Mouse (Mus musculus) R1 (cell line): ENCODE results near the gene Edrf1.
"Not testable (repeated sequence)": the region's sequence is repeated elsewhere in the genome, so short reads cannot be mapped to it uniquely, and the experiment has no call there.

Experiments
- DNase-seq: peaks from one replicate; pipeline ENCODE4 v3.0.0-alpha.2; 2018; ENCODE audit warnings: low read depth, low spot score

Edrf1 gene

DNA sequence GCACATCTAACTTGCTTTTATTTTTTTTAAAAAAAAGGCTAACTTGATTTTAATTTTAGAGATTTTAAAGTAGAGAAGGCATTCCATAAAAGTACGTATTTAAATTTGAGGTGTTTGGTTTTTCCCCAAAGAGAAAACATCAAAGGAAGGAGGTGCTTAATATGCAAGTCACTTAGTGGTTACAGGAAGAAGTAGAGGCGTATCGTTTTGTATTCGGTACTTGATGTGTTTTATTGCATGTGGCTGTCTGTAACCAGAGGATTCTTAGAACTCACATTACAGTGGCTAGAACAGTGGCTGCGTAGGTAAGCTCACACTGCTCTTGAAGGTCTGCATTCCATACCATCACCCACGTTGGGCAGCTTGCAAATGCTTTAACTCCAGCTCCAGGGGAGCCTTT, 8.4 kb downstream of the Edrf1 start:
- no peak for DNase-seq

DNA sequence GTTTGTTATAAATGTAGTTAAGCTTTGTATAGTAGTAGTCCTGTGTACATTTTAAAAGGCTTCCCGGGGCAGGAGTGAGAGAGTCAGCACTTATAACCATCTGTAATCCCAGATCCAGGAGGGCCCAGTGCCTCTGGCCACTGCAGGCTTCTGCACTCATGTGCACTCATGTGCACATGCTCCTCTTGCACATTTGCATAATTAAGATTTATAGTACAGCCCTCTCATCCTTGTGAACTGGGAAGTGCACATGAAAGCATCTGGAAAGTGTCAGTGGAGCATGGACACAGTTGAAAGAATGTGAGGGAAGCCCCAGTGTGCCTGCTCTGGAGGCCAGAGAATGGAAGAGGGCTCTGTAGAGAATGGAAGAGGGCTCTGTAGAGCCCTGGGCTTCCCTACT, 25.1 kb downstream of the Edrf1 start:
- no peak for DNase-seq

DNA sequence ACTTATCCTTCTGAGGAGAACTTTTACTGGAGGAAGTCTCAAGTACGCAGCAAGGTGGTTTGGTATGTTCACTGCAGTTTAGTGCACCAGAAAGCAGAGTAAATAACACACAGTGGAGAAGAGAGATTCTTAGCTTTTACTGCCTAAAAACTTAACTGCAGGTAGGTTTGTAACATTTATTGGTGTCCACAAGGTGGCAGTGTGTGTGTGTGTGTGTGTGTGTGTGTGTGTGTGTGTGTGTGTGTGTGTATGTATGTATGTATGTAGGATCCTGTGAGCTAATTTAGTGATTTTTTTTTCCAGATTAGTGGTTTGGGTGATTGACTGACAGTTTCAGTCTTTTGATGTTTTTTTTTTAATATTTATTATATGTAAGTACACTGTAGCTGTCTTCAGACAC, 31.7 kb downstream of the Edrf1 start:
- DNase-seq: peak; percentile 27

DNA sequence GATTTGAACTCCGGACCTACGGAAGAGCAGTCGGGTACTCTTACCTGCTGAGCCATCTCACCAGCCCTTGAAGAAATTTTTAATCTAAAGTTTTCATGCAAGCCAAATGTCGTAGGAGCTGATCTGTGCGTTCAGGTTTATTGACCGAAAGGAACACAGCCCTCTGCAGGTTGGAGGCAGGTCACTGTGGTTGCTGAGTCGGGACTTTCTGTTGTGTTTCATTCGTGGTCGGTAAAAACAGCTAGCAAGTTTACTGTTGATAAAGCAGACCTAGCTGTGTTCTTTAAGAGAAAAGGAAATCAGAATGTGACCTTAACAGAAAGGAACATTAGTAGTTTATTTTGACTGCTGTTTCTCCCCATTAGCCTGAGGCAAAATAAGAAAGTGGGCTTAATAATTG, 32.6 kb downstream of the Edrf1 start:
- DNase-seq: no peak

DNA sequence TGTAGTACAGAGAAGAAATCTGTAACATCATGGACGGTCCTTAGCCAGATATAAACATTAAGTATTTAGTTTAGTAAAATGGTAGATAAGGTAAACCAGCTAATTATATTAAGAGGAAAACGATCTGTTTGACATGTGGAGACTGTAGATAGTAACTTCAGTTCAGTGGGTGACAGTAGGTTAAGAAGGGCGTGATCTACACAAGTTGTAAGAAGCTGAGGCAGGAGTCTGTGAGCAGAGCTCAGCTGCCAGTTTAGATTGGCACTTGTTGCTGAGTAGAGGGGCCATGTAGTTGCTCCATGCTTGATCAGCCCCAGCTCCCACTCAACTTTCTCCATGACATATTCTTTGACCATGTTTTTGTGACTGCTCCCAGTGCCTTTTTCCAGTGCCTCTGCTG, 33.5 kb downstream of the Edrf1 start:
- no peak for DNase-seq

DNA sequence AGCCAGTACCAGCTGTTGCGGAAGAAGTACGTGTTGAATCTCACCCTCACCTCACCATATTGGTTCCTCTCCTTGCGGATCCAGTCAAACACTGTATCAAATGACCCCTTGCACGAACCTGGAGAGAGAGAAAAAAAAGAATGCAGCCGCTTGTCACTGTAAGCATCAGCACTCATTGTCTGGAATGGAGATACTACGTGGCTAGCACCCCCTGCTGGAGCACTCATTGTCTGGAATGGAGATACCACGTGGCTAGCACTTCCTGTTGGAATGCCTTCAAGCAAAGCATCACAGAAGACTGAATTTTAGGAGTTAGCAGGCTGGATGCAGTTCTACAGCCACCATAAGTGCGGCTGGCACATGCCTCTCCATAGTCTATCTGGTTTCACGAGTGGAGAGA, 38.7 kb downstream of the Edrf1 start:
- DNase-seq: peak; percentile 94

DNA sequence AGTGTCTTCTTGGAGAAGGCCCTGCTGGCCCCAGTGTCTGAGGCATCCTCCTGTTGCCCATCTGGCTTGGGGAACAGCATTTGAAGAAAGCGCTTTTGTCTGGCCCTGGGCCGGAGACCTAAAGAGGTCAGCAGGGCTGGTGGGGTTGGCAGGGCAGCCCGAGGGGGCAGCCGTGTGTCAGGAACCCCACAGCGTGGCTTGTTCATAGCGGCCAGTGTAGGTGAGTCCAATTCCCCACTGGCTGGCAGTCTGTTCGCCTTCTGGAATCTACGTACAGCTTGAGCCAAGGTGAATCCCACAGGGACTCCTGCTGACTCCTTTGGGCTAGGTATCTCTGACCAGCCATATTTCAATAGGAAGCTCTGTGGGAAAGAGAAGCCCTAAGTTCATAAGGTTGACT, 41.4 kb downstream of the Edrf1 start:
- no peak for DNase-seq

DNA sequence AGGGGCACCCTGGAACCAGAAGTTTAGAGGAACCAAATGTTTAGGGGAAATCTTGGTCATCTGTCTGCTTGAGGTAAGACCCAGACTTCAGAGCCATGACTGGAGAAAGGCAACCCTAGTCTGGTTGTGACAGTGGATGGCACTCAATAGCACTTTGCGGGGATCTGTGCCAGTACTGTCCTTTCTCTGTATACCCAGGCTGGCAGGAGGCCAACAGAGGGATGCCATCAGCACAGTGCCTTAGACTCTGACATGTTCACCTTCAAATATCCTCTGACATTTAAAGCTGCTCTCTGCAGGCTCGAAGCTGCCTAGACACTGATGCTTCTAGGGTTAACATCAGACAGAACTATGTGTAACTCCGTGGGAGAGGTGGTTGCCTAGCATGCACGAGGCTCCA, 42.1 kb downstream of the Edrf1 start:
- DNase-seq: no peak

DNA sequence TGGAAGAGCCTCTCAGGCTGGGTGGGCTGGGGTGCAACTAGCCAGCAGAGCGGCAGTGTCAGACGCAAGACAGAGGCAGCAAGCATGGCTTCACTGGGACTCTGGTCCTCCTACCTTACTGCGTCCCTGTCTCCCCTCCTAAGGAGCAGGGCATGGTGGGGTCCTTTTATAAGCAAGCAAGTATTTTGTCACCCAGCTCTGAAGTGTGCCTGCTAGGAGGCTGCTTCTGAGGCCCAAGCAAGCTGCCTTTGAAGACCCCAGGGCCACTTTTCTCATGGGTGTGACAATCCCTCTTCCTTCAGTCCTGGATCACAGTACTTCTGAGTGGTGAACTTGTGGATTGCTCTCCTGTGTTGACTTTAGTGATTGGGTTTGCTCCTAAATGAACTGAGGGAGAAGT, 42.6 kb downstream of the Edrf1 start, which contains the start of gene Mmp21:
TSS of gene Mmp21 (minus strand) at position 101 of the 400 bp plus-strand sequence.
- DNase-seq: no peak

DNA sequence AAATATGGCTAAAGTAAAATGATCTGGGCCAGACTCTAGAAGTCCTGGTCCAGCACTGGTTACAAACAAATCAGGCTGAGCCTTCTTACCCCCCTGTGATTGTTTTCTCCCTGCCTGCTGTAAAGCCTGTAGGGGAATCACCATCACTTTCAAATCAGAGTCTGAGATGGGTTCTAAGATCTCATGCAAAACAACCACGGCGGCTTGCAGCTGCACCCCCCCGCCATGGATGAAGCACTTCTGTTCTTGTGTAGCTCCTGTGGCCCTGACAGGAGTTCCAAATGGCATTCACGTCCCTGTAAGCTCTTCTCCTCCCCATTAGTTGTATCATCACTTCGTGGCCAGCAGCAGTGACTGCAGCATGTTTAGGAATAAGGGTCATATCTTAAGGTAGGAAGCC, 46.3 kb downstream of the Edrf1 start:
- DNase-seq: no peak

DNA sequence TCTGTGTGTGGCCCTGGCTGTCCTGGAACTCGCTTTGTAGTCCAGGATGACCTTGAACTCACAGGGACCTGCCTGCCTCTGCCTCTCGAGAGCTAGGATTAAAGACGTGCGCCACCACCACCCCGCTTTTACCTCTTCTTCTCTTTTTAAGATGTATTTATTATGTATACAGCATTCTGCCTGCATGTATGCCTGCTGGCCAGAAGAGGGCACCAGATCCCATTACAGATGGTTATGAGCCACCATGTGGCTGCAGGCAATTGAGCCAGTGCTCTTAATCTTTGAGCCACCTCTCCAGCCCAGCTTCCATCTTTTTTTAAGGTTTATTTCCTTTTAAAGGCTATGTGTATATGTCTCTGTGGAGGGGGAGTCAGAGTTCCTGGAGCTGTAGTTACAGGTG, 46.8 kb downstream of the Edrf1 start:
- peak; percentile 67 for DNase-seq

DNA sequence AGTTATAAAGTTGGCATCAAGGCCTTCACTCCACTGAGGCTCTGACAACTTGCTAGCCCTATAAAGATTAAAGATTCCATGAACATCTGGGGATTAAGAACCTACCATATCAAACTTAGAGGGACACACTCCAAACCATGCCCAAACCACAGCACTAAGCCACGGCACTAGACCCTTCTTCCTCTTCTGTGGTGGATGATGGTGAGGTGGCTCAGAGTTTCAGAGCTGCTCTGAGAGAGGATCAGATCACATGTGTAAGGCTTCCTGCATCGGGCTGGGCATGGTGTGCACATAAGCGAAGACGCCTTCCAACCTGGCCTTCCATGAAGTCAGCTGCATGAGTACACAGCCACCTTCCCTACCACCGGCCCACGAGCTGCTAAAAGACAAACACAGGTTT, 47.4 kb downstream of the Edrf1 start:
- no peak for DNase-seq

DNA sequence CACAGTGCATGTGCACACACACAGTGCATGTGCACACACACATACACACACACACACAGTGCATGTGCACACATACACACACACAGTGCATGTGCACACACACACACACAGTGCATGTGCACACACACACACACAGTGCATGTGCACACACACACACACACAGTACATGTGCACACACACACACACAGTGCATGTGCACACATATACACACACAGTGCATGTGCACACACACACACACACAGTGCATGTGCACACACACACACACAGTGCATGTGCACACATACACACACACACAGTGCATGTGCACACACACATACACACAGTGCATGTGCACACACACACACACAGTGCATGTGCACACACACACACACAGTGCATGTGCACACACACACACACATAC, 48.3 kb downstream of the Edrf1 start:
- DNase-seq: not testable (repeated sequence)

DNA sequence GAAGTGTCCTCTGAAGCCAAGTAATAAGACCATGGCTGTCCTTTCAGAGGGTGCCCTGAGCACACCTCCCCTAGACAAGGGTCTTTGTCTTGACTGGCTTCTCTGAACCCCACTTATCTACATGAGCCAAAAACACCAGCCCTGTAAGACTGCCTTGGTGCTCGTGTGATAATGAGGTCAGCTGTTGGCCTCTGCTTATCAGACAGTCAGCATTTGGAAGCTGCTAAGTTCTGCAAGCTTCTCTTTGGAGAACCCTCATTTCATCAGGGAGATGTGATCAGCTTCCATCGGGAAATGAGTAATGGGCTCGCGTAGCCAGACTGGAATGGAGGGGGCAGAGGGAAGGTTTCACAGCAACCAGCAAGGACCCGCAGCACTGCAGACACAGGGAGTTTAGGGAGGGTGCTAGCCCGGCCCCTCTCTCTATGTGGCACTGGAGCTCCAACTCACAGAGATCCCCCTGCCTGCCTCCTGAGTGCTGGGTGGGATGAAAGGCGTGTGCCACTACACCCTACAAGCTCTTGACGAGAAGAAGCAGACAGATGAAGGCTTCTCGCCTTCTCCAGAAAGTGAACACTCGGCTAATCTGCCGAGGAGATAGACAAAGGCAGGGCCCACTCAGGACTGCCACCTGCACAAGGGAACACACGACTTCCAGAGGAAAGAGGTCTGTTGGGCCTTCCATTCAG, 60.8 kb downstream of the Edrf1 start:
- DNase-seq: no peak

DNA sequence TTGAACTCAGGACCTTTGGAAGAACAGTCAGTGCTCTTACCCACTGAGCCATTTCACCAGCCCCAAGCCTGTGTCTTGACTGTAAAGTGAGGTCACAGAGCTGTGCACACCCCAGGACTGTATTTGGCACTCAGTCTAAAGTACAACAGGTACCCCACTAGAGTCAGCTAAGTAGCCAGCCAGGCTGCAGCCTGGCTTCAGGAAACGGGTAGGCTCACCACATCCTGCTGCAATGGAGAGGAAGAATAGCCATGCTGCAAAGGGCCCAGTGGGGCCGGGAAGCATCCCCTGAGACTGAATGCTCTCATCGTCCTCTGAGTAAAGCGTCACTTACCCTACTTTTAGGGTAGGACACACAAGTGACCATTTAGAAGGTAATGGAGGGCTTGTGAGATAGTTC, 62.5 kb downstream of the Edrf1 start:
- no peak for DNase-seq

DNA sequence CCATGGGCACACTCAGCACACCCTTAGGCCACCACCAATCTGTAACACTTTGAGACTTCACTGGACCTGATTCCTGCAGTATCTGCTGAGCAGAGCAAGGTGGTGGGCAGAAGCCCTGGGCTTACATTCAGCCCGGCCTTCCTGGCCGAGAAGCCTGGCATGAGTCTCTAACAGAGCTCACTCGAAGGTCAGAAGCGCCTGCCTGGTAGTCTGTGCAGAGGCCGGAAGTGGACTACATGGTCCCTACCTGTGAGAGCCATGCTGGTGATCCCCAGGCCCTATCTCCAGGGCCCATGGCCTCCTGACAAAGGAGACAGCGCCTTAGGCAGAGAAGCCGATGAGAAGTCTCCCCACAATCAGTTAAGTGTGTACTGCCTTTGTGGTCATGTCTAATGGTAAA, 64.0 kb downstream of the Edrf1 start:
- DNase-seq: no peak

DNA sequence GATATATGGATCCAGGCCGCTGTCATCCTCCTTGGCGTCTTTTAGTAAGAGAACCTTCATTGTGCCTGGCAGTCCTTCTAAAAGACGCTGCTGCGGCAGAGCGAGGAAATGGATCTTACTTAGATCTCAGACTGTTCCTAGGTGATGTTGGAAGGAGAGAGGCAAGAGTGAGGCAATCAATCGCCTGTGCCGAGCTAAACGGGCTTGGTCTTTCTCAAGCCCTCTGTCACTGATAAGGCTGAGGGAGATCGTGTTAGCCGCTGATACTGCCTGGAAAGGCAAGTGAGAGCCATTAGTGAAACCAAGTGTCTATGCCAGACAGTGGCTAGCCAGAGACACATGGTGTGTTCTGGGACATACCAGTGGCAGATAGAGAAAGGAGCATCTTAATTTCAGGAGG, 65.0 kb downstream of the Edrf1 start:
- DNase-seq: no peak

DNA sequence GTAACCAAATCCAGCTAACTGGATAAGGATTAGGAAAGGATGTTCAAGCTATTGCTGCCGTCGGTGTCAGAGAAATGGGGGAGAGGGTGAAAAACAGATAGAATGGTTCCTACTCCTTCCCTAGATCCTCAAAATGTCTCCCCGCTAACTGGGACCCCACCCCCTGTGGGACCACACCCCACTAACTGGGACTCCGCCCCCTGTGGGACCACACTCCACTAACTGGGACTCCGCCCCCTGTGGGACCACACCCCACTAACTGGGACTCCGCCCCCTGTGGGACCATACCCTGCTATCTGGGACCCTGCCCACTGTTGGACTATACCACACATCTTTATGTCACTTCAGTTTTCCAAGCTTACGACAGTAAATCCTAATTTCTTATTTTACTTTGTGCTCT, 66.6 kb downstream of the Edrf1 start:
- DNase-seq: peak; percentile 83

DNA sequence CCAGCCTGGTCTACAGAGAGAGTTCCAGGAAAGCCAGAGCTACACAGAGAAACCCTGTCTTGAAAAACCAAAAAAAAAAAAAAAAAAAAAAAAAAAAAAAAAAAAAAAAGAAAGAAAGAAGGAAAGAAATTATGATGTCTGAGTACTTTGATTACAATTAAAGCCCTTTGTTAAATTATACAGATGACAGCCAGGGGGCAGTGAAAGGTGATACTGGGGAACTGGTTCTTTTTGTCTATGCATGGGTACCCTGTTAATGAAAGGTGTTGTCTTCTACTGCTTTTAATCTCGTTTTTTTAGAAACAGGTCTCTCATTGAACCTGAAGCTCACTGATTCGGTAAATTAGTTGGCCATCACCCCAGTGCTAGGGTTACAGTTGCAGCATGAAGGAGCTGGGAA, 70.0 kb downstream of the Edrf1 start:
- DNase-seq: peak; percentile 12

DNA sequence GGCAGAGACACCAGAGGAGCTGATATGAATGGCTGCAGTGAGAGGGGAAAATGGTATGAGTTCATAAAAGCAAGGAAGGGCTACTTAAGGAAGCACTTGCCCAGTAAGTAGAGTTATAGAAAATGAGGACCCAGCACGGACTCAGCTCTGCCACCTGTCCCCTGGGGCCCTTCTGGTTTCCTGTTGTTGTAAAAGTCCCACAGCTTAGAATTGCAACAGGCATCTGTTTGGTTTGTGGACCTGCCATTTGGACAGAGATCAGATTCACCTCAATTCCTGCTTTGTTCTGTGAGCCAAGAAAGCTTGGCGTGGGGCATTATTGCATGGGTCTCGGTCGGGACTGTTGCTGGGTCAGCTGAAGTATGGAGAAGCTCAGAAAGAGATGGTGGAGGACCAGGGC, 78.0 kb downstream of the Edrf1 start:
- DNase-seq: no peak

DNA sequence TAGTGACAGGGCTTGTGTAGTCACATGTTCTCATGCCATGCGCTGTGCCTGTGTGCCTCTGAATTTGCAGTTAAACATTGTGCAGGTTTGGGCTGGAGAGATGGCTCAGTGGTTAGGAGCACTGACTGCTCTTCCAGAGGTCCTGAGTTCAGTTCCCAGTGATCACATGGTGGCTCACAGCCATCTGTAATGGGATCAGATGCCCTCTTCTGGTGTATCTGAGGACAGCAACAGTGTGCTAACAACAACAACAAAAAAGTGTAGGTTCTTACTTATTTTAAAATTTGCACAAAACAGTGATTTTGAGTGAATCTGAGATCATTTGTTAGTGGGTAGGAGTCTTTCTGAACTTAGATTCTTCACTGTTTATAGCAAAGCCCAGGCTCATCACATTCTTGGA, 81.2 kb downstream of the Edrf1 start:
- peak; percentile 51 for DNase-seq

DNA sequence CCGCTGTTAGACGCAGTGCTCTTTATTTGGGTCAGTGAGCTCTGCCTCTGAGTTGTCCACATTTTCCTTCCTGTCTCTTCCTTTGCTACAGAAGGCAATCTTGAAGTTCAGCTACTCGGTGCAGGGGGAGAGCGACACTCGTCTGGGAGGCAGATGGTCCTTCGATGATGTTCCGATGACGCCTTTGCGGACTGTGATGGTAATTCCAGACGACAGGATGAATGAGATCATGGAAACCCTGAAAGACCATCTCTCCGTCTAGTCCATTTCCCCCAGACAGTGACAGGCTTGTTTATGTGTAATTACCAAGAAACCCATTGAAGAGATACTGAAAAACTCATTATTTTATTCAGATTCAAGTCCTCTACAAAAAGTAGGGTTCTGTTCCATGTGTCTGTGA, 83.3 kb downstream of the Edrf1 start:
- no peak for DNase-seq
